Mouse (Mus musculus): ENCODE measurements around the gene Abracl.

DNA sequence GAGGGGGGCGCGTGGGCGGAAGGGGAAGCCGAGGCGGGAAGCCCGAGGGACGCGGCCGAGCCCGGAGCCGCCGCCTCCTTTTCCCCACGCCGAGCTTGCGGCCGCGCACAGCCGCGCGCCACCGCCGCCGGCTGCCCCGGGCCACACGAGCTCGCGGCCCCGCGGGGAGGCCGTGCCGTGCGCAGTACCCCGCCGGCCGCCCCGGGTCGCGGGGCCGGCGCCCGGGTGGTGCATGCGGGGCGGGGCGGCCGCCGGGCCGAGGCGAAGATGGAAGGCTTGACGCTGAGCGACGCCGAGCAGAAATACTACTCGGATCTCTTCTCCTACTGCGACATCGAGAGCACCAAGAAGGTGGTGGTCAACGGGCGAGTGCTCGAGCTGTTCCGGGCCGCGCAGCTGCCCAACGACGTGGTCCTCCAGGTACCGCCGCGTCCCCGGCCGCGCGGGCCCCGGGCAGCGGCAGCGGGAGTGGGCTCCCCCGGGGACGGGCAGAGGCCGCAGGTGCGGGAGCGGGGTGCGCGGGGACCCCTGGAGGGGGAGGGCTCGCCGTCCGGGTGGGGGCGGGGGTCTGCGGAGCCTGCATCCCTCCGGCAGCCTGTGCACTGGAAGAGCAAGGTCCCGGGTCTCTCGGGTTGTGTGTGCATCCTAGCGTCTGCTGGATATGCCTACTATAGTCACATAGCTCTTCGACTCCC, 32.8 kb upstream of the Abracl start, which contains the start of gene Reps1:
- no peak for TF ChIP-seq MAFK (IDR thresholded peaks at IDR 0.05; ENCODE audit: insufficient read depth, low read depth, low read length)
- TF ChIP-seq ZC3H11A (IDR thresholded peaks at IDR 0.05; ENCODE audit: borderline replicate concordance, low read depth, low read length) = no peak

All from ES-E14 (cell line).